Mouse (Mus musculus) layer of hippocampus, adult 8-10 months (tissue): ENCODE measurements at regions not wholly inside any gene's neighbourhood (a gene's known extent, or its start where the extent isn't known, plus 50 kb on each side); places are given as distances from the start of the nearest gene placed in this dataset.

ENCODE experiments used
- DNase-seq, 2 experiments: peaks; one replicate each; pipeline ENCODE4 v3.0.0; 2022; ENCODE audit warnings: low spot score in 2 of 2

DNA sequence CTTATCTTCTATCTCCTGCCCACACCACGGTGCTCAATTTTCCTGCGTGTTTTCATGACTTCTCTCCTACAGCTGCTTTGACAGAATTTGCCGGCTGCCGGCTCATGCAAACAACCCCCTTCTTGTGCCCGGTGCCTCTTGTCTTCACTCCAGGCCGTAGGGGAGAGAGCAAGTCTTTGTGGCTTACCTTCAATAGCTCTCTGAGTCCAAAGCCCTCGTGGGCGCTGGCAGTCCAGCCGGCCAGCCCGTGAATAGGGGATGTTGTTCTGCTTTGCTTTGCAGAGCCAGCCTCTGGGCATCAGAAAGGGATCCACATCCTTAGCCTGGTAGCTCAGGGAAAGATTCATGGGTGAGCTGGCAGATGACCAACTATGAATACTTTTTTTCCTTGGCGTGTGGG lies 173.9 kb downstream of the Gsdmc2 start:
- DNase-seq = peak; percentile 52 to 54

DNA sequence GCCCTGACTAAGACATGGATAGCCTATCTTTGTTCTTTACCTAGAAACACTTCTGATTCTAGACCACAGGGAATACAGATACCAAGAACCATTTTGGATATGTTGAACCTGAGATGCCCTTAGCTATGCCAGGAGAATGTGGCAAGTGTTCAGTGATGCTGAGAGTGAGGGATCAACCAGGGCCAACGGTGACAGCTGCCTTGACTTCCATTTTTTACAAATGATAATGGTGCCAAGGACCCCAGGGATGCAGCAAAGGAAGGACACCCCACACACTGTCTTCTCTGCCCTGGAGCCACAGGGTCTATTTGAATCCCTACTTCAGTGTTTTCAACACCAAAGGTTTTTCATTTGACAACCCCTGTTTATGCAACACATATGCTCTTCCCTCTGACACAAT lies 174.4 kb downstream of the Gsdmc2 start:
- DNase-seq = no peak

DNA sequence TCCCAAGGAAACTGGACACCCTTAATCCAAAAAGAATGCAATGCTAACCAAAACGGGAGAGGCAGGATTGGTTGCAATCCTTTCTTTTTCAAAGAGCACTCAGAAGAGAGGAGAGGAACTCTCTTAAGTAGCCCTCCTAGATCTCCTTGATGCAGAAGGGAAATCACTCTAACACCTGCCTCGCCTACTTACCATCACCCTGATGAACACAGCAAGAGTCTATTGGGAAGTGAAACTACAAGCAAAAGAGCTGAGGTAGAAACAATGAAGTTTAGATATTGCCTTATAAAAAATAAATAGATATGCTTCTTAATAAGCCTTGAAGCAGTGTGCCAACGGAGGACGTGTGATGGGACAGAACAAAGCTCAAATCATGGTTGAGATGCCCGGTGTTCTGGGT lies 177.4 kb downstream of the Gsdmc2 start:
- DNase-seq = no peak

DNA sequence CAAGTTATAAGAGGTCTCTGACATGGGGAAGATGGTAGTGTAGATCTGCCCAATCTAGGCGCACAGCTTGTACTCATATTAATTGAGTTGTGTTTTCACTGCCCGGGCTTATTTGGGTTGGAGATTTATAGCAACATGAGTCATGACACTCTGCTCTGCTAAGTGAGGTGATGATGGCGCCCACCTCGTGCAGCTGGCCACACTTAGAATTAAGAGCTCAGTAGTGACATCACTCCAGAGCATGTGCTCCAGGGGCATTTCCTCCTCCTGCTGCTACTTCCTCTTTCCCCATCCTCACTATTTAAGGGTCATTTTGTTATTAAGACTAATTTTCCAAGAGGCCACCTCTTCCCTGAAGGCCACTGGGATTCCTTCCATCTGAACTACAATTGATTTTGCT lies 179.5 kb downstream of the Gsdmc2 start:
- no peak for DNase-seq

DNA sequence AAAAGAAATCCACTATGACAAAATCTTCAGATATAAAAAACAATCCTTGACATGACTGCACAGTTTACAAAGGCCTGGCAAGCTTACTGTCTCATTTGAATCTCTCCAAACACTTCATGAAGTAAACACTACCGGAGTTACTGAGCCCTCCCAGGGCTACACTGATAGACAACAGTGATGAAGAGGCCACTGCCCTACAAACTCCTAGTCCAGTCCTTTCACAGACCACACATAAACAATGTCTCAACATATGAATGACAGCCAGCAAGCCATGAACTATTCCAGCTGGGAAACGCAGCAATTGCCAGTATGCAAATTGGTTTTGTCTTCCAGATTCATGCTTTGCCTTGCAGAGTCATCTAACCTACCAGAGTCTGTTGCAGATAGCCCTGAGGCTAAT lies 180.1 kb downstream of the Gsdmc2 start:
- no peak for DNase-seq

DNA sequence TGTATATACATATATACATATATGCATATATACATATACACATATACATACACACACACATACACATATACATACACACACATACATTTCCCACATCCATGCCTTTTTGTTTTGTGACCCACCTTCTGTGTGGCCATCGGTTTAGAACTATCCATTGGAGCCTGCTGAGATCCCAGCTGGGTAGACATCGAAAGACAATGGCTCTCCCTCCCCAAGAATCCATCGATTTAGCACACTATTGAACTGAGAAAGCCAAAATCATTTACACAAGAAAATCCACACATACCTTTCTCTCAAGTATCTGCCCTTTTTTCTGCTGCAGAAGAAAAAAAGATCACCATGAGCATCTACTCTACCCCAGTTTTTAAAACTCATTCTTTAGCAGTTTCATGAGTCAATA lies 182.8 kb downstream of the Gsdmc2 start:
- no peak for DNase-seq

DNA sequence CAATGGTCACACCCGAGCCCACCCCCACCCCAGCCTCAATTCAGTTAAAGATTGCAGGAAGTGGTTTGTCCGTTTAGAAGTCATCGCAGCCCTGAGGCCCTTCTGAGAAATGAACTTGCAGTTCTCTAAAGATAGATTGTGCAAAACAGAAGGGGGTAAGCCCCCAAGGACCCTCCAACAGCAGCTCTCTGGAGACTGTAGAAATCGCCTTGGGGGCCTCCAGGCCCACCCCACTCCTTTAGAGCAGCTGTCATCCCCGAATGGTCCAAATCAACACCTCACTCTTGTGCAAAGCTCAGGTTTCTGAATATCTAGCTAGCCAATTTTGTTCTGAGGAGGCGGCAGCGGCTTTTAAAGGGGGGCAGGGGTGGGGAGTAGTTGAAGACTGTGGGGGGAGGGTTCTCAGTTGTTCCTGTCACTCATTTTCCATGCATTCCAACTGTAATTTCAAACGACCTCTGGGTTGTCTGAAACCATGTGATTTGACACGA lies 186.9 kb downstream of the Gsdmc2 start:
- no peak for DNase-seq

DNA sequence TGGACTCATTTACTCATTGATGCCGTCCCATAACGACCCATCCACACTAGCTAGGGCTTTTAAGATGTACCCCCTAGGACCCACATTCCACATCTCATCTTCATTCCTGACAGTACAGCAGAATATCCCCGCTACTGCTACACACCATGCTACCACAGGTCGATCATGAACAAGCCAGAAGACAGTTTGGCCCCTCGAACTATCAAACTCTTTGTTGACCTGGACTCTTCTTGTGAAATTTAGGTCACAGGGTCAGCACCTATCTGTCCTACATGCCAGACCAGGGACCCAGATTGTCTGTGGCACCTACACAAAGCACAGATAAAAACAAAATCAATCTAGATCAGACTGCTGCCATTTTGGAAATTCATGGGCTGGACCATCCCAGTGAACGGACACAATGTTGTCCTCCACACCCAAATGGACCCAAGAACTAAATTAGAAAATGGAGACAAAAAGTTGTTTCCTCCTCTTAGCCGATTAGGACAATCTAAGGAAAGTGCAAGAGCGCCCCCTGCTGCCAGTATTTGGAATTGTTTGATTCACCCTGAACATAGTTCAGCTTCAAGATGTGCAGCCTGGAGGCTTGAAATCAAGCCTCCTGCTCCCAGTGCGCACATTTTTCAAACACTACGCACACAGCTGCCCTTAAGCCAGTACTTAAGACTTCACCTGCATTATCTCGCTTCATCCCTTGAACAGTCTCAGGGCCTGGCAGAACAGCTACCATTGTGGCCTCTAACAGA lies 192.6 kb downstream of the Gsdmc2 start:
- peak; percentile 66 to 91 for DNase-seq

DNA sequence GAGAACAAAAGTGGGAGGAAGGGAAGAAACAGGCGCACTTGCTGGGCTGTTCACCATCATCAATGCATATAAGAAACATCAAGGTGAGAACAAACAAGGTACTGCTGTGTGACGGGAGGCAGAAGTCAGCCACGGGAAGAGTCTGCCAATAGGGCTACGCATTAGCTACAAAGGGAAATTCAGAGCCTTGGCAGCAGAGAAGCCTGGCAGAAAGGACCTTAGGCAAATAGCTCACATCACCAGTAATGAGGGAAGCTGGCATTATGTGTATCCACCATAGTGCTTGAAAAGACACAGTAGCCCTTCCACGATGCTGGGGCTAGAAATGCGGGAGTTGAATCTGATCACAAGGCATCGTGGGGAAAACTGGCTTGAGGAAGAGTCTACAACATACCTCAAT lies 193.9 kb downstream of the Gsdmc2 start:
- no peak for DNase-seq

DNA sequence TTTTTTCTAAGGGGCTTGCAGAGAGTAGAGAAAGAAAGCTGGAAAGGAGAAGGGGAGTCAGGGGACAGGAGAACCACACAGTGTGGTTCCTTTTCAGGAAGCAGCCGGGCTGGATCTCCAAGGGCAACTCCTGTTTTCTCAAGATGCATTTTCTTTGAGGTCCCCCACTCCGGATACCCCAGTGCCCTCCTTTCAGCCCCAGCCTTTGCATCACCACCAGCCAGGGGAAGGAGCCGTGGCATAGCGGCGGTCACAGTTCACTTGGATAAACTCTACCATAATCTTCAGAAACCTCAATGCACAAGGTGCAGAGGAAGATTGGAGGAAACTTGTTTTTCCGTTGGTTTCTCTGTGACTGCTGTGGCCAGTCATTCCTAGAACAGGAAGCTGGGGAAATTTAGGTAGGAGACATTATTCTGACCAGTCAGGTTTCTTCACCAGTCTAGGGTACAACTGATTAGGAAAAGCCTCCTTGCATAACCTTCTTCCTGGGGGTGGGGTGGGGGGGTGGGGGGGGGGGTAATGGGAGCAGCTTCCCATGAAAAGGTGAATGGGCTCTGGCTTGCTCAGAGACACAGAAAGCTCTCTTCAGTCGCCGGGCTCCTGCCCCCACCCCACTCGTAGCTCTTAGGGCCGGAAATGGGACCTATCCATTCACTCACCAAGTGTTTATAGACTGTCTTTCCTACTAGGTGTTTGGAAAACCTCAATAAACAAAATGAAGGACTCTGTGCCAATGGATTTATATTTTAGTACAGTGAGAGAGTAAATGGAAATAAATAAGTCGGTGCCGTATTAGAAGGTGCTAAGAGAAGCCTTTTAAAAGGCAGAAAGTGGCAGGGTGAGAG lies 196.6 kb downstream of the Gsdmc2 start:
- no peak for DNase-seq

DNA sequence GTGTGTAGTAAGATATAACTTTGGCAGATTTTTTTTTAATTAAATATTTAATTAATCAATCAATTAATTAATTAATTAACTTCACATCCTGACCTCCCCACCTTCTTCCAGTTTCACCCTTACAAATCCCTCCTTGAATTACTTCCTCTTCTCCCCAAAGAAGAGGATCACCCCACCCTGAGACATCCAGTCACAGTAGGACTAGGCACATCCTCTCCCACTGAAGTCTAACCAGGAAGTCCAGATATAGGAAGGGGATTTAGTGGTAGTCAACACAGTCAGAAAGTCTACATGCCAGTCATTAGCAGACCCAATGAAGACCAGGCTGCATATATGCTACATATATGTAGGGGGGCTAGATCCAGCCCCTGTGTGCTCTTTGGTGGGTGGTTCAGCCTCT lies 220.2 kb downstream of the Gsdmc2 start:
- DNase-seq = no peak

DNA sequence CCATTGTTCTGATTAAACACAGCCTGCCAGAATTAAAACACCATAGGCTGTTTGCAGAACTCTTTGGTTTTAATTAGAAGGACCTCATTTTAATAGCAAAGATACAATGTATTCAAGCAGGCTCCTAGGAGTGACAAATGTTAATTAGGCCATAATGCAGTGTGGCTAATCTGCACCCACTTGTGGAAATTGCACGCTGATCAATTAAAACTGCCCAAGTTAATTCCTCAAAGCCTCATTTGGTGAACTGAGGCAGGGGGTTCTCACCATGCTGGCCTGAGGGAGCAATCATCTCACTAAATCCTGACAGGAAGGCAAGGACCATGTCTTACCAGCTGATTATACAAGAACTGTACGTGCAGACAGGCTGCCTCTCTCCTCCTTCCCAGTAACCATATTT lies 220.7 kb downstream of the Gsdmc2 start:
- DNase-seq = no peak

DNA sequence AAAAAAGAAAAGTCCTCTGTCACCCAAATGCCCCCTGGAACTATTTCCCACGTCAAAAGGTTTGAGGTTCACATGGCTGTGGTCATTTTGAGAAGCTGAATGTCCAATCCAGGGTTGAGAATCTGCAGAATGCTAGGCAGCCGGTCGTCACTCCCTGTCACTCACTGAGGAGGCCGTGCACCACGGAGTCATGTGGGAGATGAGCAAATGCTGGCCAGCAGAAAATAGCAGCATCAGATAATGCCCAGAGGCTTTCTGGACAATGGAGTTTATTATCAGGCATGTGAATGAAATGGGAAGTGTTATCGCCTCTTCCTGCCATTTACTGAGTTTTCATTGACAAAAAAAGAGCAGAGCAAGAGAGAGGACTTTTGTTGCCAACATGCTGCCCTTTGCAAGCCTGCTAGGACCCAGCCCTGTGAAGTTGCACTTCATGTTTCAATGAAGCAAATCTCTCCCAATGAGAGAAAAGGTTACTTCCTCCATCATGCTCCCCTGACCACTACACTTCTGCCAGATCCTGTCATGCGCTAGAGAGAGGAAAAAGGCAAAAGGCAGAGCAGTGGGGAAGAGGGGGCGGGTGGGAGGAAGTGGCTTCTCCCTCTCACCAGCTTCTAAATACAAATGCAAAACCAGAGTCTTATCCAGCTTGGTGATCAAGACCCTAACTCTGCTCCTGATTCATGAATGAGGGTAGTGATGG lies 228.3 kb downstream of the Gsdmc2 start:
- no peak for DNase-seq

DNA sequence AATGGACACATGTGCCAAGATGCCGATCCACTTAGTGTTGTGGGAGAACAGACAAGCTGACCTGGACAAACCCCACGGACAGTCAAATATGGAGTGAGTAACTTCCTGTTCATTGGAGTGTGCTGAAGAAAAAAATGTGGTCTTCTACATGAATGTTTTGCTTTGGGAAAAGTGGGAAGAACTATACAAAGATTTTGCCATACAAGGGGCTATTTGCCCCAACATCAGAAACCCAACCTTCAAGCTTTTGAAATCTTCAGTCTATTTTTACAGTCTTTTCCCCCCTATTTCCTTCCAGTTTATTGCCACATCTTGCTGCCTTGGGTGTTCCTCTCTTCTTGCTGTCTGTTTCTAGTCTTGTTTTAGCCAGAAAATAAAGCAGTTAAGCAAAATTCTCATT lies 230.8 kb downstream of the Gsdmc2 start:
- no peak for DNase-seq

DNA sequence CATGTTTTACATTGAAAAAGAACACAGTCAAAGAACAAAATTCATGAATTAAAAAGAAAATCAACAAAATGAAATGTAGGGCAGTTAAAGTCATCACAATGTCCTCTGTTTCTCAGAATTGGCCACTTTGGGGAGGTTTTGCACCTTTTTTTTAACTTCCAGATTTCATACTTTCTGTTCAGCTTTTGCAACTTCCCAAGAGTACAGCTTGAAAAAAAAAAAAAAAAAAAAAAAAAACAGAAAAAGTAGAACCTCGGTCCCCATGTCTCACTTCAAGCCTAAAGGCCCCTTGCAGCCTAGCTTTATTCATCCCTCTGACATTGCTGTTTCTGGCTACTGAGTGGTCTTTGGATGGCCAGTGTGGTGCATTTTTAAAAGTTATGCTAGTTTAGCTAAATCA lies 231.9 kb downstream of the Gsdmc2 start:
- no peak for DNase-seq

DNA sequence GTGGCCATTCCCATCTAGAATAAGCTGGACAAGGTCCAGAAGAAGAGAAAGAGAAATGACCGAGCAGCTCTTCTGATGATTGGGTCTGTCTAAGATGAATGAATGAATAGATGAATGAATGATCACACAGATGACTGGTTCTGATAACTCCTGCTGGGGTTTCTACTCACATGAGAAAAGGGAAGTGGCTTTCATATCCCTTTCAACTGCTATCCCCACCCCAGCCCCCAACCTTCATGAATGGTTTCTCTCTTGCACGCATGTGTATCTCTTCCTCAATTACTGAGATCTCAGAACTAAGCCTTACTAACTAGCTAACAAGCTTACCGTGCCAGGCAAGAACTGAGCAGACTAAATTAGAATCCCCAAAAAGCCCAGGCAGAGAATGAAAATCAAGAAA lies 233.8 kb downstream of the Gsdmc2 start:
- DNase-seq = no peak

DNA sequence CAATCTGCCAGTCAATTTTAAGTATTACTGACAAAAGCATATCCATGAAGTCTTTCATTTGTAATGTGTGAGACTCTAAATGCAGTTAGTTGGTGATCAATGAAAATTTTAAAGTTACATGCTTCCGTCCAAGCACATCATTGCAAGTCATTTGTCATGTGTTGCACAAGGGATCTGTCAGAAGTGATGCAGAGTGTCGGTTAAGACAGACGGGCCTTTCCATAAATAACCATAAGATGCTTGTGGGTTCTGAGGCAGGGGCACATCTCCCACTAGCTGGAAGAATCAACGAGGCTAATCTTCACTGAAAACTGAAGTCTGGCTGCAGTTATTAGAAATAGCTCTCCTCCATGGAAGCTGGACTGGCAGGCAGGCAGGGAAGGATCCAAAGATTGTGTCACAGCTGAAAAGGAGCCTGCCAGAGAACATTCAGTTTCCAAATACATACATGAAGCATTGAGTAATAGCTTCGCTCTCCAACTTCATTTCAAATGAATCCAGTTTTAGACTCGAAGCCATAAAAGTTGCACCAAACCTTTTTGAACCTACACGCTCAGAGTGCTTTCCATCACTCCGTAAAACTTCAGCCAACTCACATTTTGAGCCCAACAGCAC lies 241.8 kb downstream of the Gsdmc2 start:
- DNase-seq = no peak

DNA sequence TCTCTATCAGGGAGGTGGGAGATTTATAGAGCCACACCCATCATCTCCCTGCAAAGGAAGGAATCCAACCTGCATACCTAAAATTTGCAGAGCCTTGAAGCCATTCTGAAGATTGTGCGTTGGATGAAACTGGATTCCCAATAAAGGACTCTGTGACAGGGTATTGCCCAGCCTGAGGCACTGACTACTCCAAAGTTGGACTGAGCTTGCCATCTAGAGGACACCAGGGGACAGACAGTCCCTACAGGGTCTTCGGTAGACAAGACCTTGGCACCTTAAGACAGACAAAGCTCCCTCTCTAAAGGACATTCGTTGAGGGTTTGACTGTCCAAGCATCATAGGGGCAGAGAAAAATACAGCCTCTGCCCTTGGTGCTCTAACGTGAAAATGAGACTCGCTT lies 243.4 kb downstream of the Gsdmc2 start:
- DNase-seq = peak in 1 of 2 experiments; percentile 21

DNA sequence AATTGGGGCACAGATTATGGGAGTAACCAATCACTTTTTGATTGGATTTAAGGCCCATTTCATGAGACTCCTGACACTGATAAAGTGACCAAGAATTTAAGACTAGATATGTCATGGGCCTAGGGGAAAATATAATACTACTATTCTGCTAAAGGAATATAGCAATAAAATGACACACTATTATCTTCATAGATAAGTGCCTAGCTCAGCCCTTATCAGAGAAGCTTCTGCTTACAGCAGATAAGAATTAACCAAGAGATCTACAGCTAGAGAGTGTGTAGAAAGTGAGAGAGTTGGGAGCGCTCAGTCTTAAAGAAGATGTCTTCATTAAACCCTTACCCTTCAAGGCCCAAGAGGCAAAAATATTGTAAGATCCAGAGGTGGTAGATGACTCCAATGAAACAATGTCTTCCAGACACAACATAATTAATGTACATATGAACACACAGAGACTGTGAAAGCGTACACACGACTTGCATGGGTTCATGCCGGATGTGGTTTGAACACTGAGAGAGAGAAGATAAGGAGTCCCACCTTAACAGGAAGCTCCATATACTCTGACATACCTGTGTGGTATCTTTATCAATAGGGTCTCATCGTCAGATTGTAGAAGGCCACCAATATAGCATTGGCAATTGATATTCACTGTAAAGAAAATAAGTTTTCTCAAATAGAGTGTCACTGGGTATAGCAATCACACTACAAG lies 252.1 kb downstream of the Gsdmc2 start:
- DNase-seq = no peak

DNA sequence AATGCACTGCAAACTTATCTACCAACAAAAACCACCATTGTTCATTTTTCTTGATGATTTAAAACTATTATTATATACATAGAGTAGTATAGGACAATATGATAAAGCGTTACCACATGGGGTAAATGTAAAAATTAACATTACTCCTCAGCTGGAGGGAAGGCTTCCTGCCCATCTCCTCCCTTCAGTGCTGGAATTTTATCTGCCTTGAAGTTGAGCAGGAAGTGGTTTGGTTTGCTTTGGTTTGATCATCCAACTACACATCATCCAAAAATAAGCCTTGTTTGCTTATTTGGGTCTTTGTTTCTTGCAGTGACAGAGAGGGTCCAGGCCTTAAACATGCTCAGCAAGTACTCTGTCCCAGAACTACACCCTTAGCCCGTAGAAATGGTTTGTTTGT lies 285.7 kb downstream of the Gsdmc2 start:
- no peak for DNase-seq

DNA sequence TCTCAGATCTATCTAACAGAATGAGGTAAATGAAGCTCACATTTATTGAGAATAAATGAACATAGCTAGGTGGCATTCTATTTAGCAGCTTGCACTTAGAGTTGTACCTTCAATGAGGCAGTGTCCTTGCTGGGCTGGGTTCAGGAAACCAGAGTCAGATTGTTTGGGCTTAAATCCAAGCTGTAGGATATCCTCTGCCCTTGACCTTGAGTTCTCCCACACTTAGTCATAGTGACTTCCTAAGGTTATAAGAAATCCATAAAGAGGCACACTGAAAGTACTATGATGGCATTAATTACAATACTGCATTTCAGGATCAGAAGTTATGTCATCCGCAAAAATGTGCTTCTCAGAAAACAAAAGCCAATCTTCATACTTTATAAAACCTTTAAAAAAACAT lies 286.3 kb downstream of the Gsdmc2 start:
- DNase-seq = no peak
